Mouse (Mus musculus) lung, adult 2 months (tissue): ENCODE measurements around the gene Slc2a10. TPM values are rescaled to one million over a fixed set of nuclear protein-coding genes. Genes with fewer than 3 reads are reported as not detected.

Source experiments
- DNase-seq: peaks from one replicate; pipeline ENCODE4 v3.0.0; 2022
- H3K4me1 ChIP-seq: fragments of 200-500 bp; 2 replicates; pipeline ENCODE4 v1.6.1; 2011; ENCODE audit warnings: low read length; ENCODE audit not compliant: control insufficient read depth, insufficient read depth
- H3K4me3 ChIP-seq: fragments of 200-500 bp; replicated peaks from 2 replicates; pipeline ENCODE3; 2011; ENCODE audit warnings: low read depth, mild to moderate bottlenecking, control low read depth, low read length; ENCODE audit errors: extremely low read depth
- CTCF ChIP-seq: fragments of 200-500 bp; IDR thresholded peaks from 2 replicates; pipeline ENCODE4 v1.5.1; 2011; ENCODE audit warnings: mild to moderate bottlenecking, low read length, control low read depth; ENCODE audit not compliant: insufficient read depth
- POLR2A ChIP-seq: fragments of 200-500 bp; IDR thresholded peaks from 2 replicates; pipeline ENCODE4 v1.6.1; 2011; ENCODE audit warnings: low read depth, mild to moderate bottlenecking, control low read depth, low read length, borderline replicate concordance; ENCODE audit errors: extremely low read depth
- WGBS: fragments of 180-500 bp; shearing (Covaris S2); methylation state at CpG from one replicate; pipeline ENCODE4 v1.1.7; 2018; 5-methylcytosine and 5-hydroxymethylcytosine counted together
- polyA plus RNA-seq: library from polyadenylated mRNA; depleted of rRNA; stranded (reverse); fragments of >200 nt; gene quantifications from 2 replicates; pipeline ENCODE4 v1.2.3, GENCODE M21; 2012

Slc2a10 gene
- polyA plus RNA-seq, 1 experiment = 10.1 TPM

DNA sequence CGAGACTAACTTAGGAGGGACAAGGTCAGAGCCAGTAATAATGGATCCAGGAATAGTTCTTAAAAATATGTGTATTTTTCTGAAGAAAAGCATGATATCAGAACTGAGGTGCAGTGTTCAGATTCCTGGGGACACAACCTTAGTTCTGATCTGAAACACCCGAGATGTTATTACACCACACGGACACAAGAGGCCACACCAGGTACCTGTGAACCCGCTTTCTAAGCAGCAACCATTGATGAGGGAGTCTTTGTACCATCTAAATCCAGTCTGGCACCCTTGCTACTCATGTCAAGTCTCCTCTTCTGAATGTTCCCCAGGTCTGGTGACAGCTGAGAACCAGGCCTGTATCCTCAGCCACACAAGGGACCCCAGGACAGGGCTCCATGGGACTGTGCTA lies 22.0 kb downstream of the Slc2a10 start:
- no peak for DNase-seq
- Histone ChIP-seq H3K4me1 (no peaks in the 10 kb centered on the region), H3K4me3 (no peak overlapping the region)
- WGBS = 51% methylated on average over 4 of the region's 4 CpGs
- TF ChIP-seq CTCF (no peak), POLR2A (no peak)

DNA sequence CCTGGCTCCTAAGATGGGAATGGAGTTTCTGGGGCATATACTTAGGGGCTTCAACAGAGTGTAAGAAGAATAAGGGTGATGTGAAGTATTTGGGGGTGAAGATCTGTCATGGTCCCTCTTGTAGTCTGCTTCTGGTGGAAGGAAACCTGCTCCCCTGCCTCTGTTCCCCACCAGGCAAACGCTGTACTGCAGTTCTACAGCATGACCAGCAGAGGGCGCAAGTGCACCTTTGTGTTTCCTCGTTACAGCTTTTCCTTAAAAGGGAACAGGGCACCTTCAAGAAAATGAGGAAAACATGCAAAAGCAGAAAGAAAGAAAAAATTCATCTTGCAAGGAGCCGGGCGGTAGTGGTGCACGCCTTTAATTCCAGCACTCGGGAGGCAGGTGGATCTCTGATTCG lies 25.5 kb downstream of the Slc2a10 start:
- no peaks in the 10 kb centered on the region for H3K4me1 ChIP-seq
- whole genome bisulfite sequencing = 18% methylated on average over 8 of the region's 8 CpGs
- peak; percentile 95 for TF ChIP-seq CTCF
- no peak for TF ChIP-seq POLR2A
- DNase-seq = peak; percentile 72
- no peak overlapping the region for H3K4me3 ChIP-seq

DNA sequence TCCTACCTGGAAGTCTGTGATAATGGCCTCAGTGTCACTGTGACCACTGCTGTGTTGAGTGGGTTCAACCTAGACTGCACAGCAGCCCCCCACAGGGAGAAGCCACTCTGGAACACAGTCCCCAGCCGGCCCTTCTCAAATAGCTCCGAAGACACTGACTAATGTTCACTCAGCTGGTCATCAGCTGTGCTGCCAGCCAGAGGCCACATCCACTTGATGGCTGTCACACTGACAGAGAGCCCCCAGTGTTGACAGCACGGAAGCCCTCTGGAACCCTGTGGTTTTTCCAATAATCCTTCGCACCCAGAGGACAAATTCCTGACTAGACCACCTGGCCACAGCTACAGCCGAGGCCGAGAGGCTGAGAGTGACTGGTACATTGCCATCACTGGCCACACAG lies 30.2 kb downstream of the Slc2a10 start:
- no peaks in the 10 kb centered on the region for H3K4me1 ChIP-seq
- TF ChIP-seq POLR2A = no peak
- TF ChIP-seq CTCF = no peak
- H3K4me3 ChIP-seq = no peak overlapping the region
- WGBS = 66% methylated on average over 6 of the region's 6 CpGs
- DNase-seq = no peak

DNA sequence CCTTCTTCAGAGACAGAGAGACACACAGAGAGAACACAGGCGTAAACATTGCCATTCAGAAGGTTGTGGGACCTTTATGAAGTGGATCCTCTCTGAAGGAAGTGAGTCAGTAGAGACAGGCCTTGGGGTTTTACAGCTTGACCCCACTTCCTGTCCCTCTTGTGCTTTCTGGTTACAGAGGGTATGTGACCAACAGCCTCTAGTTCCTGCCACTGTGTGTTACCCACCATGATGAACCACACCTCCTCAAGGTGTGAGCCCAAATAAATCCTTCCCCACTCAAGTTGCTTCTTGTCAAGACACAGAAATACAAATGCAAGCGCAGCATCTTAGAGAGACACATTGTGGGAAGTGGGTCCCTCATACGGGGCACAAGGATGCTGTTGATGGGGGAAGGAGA lies 37.4 kb downstream of the Slc2a10 start:
- H3K4me1 ChIP-seq = no peaks in the 10 kb centered on the region
- DNase-seq = no peak
- H3K4me3 ChIP-seq = no peak overlapping the region
- WGBS = 62% methylated on average over 3 of the region's 3 CpGs
- TF ChIP-seq CTCF (no peak), POLR2A (no peak)

DNA sequence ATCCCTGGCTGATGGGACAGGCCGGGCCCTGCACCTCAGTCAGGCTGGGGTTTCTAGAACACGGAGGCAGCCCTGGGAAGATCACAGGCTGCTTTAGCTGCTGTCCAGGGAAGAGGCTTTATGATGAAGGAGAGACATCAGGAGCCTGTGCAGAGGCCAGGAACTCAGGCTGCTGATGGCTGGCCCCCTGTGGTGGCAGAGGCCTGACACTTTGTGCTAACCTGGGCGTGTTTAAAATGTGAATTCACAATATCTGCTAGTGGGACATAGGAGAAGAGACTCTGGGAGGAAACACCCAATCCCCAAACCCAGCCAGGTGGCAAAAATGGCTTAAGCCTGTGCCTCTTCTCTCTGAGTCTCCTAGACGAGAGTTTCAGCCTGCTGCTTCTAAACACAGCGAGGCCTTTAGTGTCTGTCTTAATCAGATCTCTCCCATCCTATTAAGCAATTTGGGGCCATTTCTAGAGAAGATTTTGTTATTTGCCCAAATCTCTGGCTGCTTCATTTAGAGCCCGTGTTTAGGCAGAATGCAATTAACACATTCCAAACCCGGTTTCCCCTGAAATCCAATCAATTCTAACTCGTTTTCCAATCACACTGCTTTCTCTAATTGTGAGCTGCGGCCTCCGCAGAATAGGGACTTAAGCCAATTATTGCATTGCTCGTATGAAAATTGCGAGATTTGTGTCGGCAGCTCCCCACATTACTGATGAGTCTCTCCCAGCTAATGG lies 39.5 kb downstream of the Slc2a10 start:
- no peak for DNase-seq
- Histone ChIP-seq H3K4me3 (no peak overlapping the region), H3K4me1 (no peaks in the 10 kb centered on the region)
- 73% methylated on average over 13 of the region's 13 CpGs for WGBS
- TF ChIP-seq POLR2A = no peak
- TF ChIP-seq CTCF = no peak

DNA sequence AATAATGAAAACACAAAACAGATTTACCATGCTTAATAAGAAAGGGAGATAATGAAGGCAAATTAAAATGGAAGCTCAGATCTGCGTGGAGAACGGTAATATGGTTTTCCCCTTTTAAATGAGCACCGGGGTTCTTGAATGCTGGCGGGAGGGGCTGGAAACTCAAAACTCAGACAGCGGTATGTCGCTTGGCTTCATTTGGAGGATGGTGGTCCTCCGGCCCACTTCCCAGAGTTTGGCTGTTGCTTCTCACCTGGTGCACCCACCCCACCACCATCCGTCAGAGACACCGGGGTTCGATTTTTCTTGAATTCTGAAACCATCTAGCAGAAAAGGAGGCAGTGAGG lies 40.1 kb downstream of the Slc2a10 start:
- DNase-seq = no peak
- no peak overlapping the region for H3K4me3 ChIP-seq
- WGBS = 90% methylated on average over 10 of the region's 10 CpGs
- no peaks in the 10 kb centered on the region for H3K4me1 ChIP-seq
- TF ChIP-seq CTCF (no peak), POLR2A (no peak)

DNA sequence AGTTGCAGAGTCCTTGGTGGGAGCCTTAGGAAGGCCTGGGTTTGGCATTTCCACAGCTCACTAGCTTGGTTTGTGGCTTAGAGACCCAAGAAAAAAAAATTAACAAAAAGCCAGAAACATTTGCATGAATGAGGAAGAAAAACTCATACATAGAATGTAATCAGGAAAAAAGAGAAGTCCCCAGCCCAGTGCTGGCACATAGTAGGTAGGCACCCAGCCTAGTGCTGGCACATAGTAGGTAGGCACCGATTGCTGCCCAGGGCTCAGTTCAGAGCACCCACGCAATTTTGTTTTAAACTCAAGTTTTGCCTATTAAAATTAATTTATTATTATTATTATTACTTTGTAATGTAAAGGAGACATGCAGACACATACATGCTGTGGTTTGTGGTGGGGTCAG lies 42.1 kb downstream of the Slc2a10 start:
- Histone ChIP-seq H3K4me1 (no peaks in the 10 kb centered on the region), H3K4me3 (no peak overlapping the region)
- DNase-seq = no peak
- 92% methylated on average over 2 of the region's 2 CpGs for WGBS
- TF ChIP-seq POLR2A (no peak), CTCF (no peak)

DNA sequence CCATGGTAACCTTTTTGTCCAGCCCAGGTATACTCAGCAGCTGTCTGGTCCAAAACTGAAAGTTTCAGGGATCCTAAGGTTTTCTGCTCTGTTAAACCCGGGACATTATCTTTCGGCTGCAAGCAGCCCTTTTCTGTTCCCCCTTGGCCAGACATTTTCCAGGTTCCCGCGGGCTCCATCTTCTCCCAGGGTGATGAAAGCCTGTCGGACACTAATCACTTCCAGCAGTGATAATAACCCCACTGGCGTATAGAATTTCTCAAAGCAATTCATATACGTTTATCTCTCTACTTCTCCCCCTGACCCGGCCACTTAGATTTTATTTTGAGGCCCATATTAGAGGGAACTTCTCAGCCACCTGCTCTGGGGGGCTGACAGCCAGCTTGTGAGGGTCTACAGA lies 42.8 kb downstream of the Slc2a10 start:
- WGBS = 61% methylated on average over 8 of the region's 8 CpGs
- TF ChIP-seq CTCF (no peak), POLR2A (no peak)
- H3K4me1 ChIP-seq = no peaks in the 10 kb centered on the region
- DNase-seq = no peak
- H3K4me3 ChIP-seq = no peak overlapping the region

DNA sequence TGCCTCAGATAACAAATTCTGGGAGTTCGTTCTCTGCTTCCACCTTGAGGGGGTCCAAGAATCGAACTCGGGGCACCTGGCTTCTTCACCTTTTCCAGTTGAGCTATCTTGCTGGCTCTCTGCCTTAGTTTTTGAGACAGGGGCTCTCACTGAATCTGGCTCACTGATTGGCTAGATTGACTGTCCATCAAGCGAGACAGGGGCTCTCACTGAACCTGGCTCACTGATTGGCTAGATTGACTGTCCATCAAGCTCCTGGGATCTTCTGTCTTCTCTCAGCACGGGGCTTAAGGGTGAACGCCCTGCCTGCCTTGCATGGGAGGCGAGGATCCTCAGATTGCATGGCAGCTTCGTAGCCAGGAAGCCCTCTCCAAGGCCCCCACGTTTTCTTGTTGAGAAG lies 43.8 kb downstream of the Slc2a10 start:
- no peak for DNase-seq
- no peak for TF ChIP-seq CTCF
- TF ChIP-seq POLR2A = no peak
- no peak overlapping the region for H3K4me3 ChIP-seq
- H3K4me1 ChIP-seq = no peaks in the 10 kb centered on the region
- WGBS = 51% methylated on average over 9 of the region's 9 CpGs

DNA sequence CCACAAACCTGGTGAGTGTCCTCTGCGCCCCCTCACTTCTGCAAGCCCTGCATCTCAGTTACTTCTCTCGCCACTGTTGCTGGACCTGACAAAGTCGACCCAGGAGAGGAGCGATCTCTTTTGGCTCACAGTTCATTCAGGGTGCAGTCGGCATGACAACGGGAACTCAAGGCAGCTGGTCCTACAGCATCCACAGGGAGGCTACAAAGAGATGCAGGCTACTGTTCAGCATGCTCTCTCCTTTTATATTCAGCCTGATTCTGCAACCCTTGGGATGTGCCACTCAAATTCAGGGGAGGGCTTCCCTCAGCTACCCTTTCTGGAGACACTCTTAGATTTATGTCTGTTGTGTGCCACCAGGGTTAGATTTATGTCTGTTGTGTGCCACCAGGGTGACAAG lies 45.0 kb downstream of the Slc2a10 start:
- no peaks in the 10 kb centered on the region for H3K4me1 ChIP-seq
- WGBS = 67% methylated on average over 6 of the region's 6 CpGs
- no peak overlapping the region for H3K4me3 ChIP-seq
- TF ChIP-seq CTCF (no peak), POLR2A (no peak)
- DNase-seq = no peak
